Mouse (Mus musculus): ENCODE measurements at regions not wholly inside any gene's neighbourhood (a gene's known extent, or its start where the extent isn't known, plus 50 kb on each side); places are given as distances from the start of the nearest gene placed in this dataset.

GRCm38 (mm10) chr10:126815730-126816129, 85.4 kb downstream of the Atp23 start:
- no peak for DNase-seq (ENCODE audit: low spot score)

GRCm38 (mm10) chr10:126814968-126815367, 86.2 kb downstream of the Atp23 start:
- DNase-seq (ENCODE audit: low spot score): no peak

- DNase-seq (ENCODE audit: low spot score): no peak
These were observed 88.0 kb downstream of the Atp23 start for GRCm38 (mm10) chr10:126813051-126813593.

- DNase-seq (ENCODE audit: low spot score): no peak
These were observed 88.9 kb downstream of the Atp23 start for GRCm38 (mm10) chr10:126812243-126812755.

GRCm38 (mm10) chr10:126810346-126811095, 90.6 kb downstream of the Atp23 start:
- DNase-seq (ENCODE audit: low spot score): no peak

GRCm38 (mm10) chr10:126809587-126809986, 91.6 kb downstream of the Atp23 start:
- DNase-seq (ENCODE audit: low spot score): no peak

GRCm38 (mm10) chr10:126806881-126807280, 94.3 kb downstream of the Atp23 start:
- no peak for DNase-seq (ENCODE audit: low spot score)

GRCm38 (mm10) chr10:126802732-126803131, 98.4 kb downstream of the Atp23 start:
- DNase-seq (ENCODE audit: low spot score): no peak

GRCm38 (mm10) chr10:126799393-126799792, 101.8 kb downstream of the Atp23 start:
- DNase-seq (ENCODE audit: low spot score): no peak

GRCm38 (mm10) chr10:126793136-126793535, 108.0 kb downstream of the Atp23 start:
- no peak for DNase-seq (ENCODE audit: low spot score)

- no peak for DNase-seq (ENCODE audit: low spot score)
These were observed 108.8 kb downstream of the Atp23 start for GRCm38 (mm10) chr10:126792371-126792835.

- DNase-seq (ENCODE audit: low spot score): no peak
These were observed 112.9 kb downstream of the Atp23 start for GRCm38 (mm10) chr10:126788277-126788676.

GRCm38 (mm10) chr10:126783161-126783560, 118.0 kb downstream of the Atp23 start:
- DNase-seq (ENCODE audit: low spot score): no peak

- DNase-seq (ENCODE audit: low spot score): no peak
These were observed 124.6 kb downstream of the Atp23 start for GRCm38 (mm10) chr10:126776603-126777002.

- no peak for DNase-seq (ENCODE audit: low spot score)
These were observed 125.2 kb downstream of the Atp23 start for GRCm38 (mm10) chr10:126775946-126776345.

GRCm38 (mm10) chr10:126770446-126771020, 130.6 kb downstream of the Atp23 start:
- DNase-seq (ENCODE audit: low spot score): no peak

GRCm38 (mm10) chr10:126765648-126766047, 135.5 kb downstream of the Atp23 start:
- no peak for DNase-seq (ENCODE audit: low spot score)

- DNase-seq (ENCODE audit: low spot score): no peak
These were observed 136.4 kb downstream of the Atp23 start for GRCm38 (mm10) chr10:126764740-126765139.

GRCm38 (mm10) chr10:126763976-126764375, 137.2 kb downstream of the Atp23 start:
- DNase-seq (ENCODE audit: low spot score): no peak

- no peak for DNase-seq (ENCODE audit: low spot score)
These were observed 142.5 kb downstream of the Atp23 start for GRCm38 (mm10) chr10:126758682-126759081.

- no peak for DNase-seq (ENCODE audit: low spot score)
These were observed 148.0 kb downstream of the Atp23 start for GRCm38 (mm10) chr10:126753201-126753600.

- DNase-seq (ENCODE audit: low spot score): no peak
These were observed 148.5 kb downstream of the Atp23 start for GRCm38 (mm10) chr10:126752699-126753098.
